Mouse (Mus musculus) layer of hippocampus, postnatal 14 days (tissue): ENCODE measurements around the gene Slc17a3. TPM values are rescaled to one million over a fixed set of nuclear protein-coding genes. Genes with fewer than 3 reads are reported as not detected.

Experiments used
- DNase-seq, 2 experiments: peaks; one replicate each; pipeline ENCODE4 v3.0.0; 2021 to 2022; ENCODE audit warnings: low spot score in 2 of 2, mixed read lengths in 1 of 2
- long read RNA-seq, 2 experiments: library from polyadenylated mRNA; stranded (forward); transcript quantifications; one replicate each; pipeline ENCODE4 v2.0.0; 2021
- total RNA-seq, 2 experiments: library from RNA; stranded (reverse); gene quantifications; 2 replicates each; pipeline ENCODE4 v1.2.3; 2021

Slc17a3 gene
- total RNA-seq = not detected
- long read RNA-seq, experiment 1 = 0 reads
- long read RNA-seq, experiment 2 = 0 reads

DNA sequence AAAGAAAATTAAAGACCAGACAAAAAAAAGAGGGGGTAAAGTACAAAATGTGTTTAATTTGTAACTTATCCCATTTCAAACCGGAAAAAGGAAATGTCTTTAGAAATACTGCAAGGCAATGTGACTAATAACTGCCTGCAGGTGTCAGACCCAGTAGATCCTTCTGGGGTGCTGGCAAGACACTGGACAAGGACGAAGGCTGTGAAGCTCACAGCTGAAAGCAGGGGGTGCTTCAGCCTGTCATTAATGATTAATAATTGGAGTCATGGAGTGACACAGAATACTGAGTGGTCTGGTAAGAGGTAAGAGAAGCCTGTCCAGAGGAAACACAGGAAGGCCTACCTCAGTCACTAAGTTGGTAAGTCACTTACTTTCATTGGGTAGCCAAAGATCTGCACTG lies at the start of gene Slc17a3:
Gene Slc17a3 (plus strand): TSS at position 127 of the 400 bp plus-strand sequence.
- no peak for DNase-seq

- peak; percentile 10 to 69 for DNase-seq
These were observed 46.7 kb upstream of the Slc17a3 start for GRCm38 (mm10) chr13:23792520-23792919.

DNA sequence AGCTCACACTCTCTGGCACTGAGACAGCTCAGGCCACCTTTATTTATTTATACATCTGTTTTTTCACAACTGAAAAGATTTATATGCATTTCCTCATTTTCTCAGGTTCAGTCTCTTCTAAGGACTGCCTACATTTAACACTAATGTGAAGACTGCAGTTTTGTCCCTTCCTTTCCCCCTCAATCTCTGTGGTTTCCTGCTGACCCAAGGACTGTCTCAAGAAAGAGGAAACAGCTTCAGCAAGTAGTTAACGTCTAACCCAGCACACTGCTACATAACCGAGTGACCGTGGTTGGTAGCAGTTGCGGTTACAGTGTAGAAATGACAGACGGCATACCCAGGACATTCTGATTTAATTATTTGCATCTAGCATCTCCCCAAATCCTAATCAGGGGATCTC lies 39.8 kb upstream of the Slc17a3 start:
- no peak for DNase-seq

DNA sequence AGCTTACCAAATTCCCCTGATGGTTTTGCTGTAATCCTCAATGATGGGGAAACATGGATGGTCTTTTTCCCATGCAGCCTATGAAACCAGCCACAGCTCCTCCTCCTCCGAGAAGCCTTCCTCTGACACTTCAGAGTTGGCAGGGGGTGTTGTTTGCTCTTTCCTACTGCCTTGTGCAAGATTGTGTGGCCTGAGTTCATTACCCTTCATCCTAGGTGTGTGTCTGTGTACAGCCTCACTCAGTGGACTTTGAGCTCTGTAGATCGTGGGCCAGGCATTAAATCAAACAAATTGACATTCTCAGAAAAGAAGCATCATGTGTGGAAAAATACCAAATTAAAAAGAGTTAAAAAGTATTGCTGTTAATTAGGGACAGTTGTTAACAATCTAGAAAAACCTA lies 34.7 kb upstream of the Slc17a3 start:
- DNase-seq = no peak

- no peak for DNase-seq
These were observed 32.7 kb upstream of the Slc17a3 start, which contains the start of gene Slc17a2 for GRCm38 (mm10) chr13:23806422-23807052. Gene Slc17a2, plus strand, starts transcription at chr13:23806993.

- DNase-seq = no peak
These were observed 23.1 kb upstream of the Slc17a3 start for GRCm38 (mm10) chr13:23816148-23816547.

DNA sequence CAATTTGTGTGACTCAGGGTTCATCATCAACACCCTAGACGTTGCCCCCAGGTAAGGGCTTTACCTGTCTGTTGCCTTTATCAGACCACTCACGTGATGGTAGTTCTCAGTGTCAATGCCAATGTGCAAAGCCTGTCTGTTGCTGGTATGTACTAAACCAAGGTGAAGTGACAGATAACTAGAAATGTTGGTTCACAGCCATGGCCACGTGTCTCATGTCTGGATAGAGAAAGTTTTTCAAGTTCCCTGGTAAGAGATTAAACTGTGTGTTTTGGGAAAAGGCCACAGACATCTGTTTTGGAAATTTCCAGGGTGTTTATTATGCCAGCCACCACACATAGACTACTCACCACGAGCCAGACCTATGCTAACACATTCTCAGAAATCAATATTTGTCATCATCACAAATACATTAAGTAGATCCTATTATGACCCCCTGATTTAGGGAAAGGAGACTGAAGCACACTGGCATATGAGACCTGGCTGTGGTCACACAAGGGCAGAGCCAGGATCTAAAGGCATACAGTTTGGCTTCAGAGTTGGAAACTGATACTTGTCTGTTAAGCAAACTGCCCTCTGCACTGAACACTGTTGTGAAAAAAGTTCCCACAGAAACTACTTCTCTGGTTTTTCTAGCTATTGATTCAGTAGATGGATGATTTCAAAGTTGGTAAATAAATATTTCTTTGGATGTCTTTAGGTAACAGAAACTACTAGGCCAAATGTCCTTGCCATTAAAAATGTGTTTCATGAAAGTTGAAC lies 18.9 kb upstream of the Slc17a3 start:
- no peak for DNase-seq

- DNase-seq = no peak
These were observed 17.0 kb upstream of the Slc17a3 start for GRCm38 (mm10) chr13:23822213-23822612.

DNA sequence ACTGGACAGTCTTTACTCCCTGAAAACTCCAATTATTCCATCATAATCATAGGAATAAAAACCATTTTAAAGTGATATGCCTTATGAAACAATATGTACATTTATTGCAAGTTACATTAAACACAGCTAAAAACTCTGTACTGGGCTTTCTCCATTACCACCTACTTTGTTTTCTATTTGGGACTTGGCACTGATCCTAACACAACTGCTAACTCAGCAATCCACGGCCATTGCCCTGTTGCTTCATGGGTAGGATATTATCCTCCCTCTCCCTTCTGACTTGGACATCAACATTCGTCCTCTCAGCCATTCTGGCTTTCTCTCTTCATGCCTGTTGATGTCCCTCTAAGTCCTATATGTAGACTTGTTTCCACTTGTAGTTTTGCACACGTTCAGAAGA lies 12.6 kb upstream of the Slc17a3 start:
- DNase-seq = no peak

DNA sequence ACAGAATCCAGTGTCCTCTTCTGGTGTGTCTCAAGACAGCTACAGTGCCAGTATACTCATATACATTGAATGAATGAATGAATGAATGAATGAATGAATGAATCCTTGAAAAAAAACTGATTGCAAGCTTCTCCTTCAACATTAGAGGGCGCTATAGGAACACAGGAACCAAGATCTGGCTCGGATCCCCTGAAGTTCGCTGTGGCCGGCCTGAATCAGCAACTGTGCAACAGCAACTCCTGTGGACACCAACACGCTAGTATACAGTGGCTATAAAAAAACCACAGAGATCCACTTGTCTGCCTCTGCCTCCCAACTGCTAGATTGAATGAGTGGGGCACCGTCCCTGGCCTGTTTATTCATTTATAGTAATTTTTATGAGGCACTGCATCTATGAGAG lies 6.2 kb upstream of the Slc17a3 start:
- peak; percentile 10 to 22 for DNase-seq

DNA sequence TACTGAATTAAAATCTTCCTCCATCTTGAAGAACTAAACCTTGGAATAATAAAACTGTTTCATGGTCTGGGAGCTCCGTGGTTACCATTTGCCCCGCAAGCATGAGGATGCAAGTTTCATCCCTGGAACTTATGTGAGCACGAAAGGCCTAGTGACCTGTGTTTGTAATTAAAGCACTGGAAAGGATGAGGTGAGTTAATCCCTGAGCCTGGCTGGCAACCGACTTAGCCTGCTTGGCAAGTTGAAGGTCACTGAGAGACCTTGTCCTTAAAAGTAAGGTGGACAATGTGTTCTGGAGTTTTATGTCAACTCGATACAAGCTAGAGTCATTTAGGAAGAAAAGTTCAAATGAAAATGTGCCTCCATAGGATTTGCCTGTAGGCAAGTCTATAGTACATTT lies 4.4 kb upstream of the Slc17a3 start:
- no peak for DNase-seq

DNA sequence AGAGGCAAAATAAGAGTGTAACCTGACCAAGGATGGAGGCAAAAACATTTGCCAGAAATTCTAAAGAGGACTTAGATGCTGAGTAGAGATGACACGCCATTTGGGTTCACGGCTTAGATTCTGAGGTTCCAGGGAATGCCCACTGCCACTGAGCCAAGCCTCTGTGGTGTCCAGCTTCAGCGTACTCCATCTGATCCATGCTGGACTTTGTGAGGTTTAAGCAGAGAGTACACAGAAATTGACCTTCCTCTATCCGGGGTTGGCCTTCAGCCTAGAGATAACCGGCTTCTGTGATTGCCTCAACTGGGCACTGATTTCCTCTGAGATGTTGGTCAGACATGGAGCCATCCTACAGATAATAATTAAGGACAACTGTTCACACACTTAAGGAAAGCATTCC lies 2.6 kb upstream of the Slc17a3 start:
- DNase-seq = no peak

DNA sequence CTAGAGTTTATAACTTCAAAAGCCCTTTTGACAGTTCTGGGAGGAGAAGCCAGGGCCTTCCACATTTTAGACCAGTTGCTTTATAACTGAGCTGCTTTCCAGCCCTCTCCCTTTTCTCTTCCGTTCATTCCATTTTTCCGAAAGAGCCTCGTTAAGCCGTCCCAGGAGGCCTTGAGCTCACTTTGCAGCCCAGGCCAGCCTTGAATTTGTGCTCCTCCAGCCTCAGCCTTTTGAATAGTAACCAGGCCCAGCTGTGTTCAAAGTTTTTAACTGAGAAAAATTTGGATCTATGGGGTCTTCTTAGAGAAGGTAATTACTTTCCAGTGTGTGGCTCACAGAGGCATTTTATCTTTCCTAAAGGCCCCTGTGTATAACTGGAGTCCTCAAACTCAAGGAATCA lies 6.6 kb downstream of the Slc17a3 start:
- no peak for DNase-seq

- no peak for DNase-seq
These were observed 10.1 kb downstream of the Slc17a3 start for GRCm38 (mm10) chr13:23849299-23849698.

GRCm38 (mm10) chr13:23856401-23856800 lies 17.2 kb downstream of the Slc17a3 start:
- DNase-seq = no peak

GRCm38 (mm10) chr13:23861815-23862214 lies 22.6 kb downstream of the Slc17a3 start:
- DNase-seq = no peak

- DNase-seq = no peak
These were observed 25.5 kb downstream of the Slc17a3 start for GRCm38 (mm10) chr13:23864711-23865110.

GRCm38 (mm10) chr13:23866086-23866710 lies 27.0 kb downstream of the Slc17a3 start:
- no peak for DNase-seq

- DNase-seq = no peak
These were observed 27.8 kb downstream of the Slc17a3 start for GRCm38 (mm10) chr13:23867000-23867399.

GRCm38 (mm10) chr13:23867405-23867804 lies 28.2 kb downstream of the Slc17a3 start, which contains the start of gene Slc17a1:
Gene Slc17a1, plus strand, starts transcription at chr13:23867750.
- DNase-seq = no peak

DNA sequence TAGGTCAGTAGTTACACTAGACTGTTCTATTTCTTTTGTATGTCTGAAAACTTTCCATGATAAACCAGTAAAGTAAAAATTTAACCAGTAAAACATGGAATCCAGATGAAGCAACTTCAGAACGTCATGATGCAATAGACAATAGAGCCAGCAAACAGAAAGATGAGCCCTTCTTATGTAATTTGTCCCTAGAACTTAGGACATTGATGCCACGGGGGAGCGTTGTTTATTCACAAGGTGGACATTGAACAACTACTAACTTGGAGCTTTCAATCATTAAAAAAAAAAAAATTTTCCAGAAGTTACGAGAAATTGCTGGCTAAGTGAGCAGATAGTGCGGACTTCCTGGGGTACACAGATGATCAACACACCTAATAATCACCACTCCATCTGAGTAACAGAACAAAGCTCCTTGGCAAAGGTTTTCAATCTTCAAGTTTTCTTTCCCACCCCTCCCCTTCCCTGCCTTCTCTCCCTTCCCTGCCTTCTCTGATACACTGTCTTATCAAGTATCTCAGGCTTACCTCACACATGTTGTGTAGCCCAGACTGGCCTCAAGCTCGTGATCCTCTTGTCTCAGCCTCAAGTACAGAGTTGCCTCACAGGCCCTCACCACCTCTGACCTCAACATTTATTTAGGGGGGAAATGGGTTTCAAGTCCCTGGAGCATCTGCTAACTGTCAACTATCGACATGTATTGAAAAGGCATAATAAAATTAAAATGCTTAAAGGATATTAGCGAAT lies 29.7 kb downstream of the Slc17a3 start:
- DNase-seq = no peak
